Mouse (Mus musculus): ENCODE measurements at regions not wholly inside any gene's neighbourhood (a gene's known extent, or its start where the extent isn't known, plus 50 kb on each side); places are given as distances from the start of the nearest gene placed in this dataset.

DNA sequence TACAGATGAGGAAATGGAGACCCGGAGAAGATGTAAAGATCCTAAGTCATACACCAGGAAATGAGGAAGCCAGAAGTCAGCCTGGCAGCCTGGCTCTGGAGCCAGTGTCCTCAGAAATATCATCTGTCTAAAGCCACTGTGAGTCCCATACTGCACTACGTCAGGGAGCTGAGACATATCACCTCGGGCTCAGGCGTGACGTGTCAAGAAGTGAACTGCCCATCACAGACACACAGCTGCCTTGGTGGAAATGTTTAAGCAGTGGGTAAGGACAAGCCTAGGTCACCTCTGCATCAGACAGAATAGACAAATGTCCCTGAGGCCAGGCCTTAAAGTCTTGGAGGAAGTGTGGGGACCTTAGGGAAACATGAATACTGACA is 88.0 kb upstream of the Zmiz1 start:
- ATAC-seq (replicated peaks; ENCODE audit: low FRiP score, low TSS enrichment, low read depth): no peak
- 69% methylated on average over 5 of the region's 5 CpGs for WGBS
- peaks cover 8% of the 10 kb centered on the region; the same call in 1 of the 2 replicates for H3K4me1 ChIP-seq (replicated peaks; ENCODE audit: control insufficient read depth, insufficient read depth, low read length)
- H3K4me2 ChIP-seq (ENCODE audit: low read length): no peak overlapping the region
- no peaks in the 10 kb centered on the region for H3K9me3 ChIP-seq (ENCODE audit: control insufficient read depth, low read length)
- H3K4me3 ChIP-seq (ENCODE audit: low read depth, low read length): no peak overlapping the region
- no peak overlapping the region; the same call in 1 of the 2 replicates for H3K27ac ChIP-seq (ENCODE audit: low read depth)
- no peaks in the 10 kb centered on the region for H3K27me3 ChIP-seq (replicated peaks; ENCODE audit: control insufficient read depth, insufficient read depth, low read length)
- DNase-seq (ENCODE audit: low spot score): no peak
- no peak overlapping the region for H3K9ac ChIP-seq (ENCODE audit: low read length)
- no peaks in the 10 kb centered on the region for H3K36me3 ChIP-seq (ENCODE audit: control insufficient read depth, insufficient read depth, low read length)

DNA sequence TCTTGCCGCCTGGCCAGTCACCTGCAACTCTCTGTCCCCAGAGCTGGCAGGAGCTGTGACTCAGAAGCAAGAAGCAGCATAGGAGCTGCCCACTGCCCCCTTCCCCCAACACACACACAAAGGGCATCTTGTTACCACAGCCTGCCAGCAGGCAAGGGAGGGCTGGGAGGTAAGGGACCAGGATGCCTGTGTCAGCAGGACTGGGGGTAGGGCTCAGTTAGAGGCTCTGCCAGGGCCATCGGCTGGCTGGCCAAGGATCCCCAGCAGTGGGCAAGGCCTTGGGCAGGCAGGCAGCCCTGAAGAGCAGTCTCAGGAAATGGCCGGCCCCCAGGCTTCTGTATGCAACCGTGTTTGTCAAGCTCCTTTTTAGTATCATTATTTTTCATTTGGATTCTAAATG is 87.3 kb upstream of the Zmiz1 start:
- Histone ChIP-seq H3K36me3 (ENCODE audit: control insufficient read depth, insufficient read depth, low read length) (no peaks in the 10 kb centered on the region), H3K27ac (ENCODE audit: low read depth) (no peak overlapping the region), H3K4me3 (ENCODE audit: low read depth, low read length) (no peak overlapping the region), H3K9ac (ENCODE audit: low read length) (no peak overlapping the region), H3K27me3 (replicated peaks; ENCODE audit: control insufficient read depth, insufficient read depth, low read length) (no peaks in the 10 kb centered on the region), H3K9me3 (ENCODE audit: control insufficient read depth, low read length) (no peaks in the 10 kb centered on the region), H3K4me2 (ENCODE audit: low read length) (no peak overlapping the region), H3K4me1 (replicated peaks; ENCODE audit: control insufficient read depth, insufficient read depth, low read length) (peaks cover 8% of the 10 kb centered on the region; the same call in 1 of the 2 replicates)
- DNase-seq (ENCODE audit: low spot score) (no peak), ATAC-seq (replicated peaks; ENCODE audit: low FRiP score, low TSS enrichment, low read depth) (peak; percentile 44; the same call in 1 of the 2 replicates)
- WGBS: 68% methylated on average over 4 of the region's 4 CpGs

DNA sequence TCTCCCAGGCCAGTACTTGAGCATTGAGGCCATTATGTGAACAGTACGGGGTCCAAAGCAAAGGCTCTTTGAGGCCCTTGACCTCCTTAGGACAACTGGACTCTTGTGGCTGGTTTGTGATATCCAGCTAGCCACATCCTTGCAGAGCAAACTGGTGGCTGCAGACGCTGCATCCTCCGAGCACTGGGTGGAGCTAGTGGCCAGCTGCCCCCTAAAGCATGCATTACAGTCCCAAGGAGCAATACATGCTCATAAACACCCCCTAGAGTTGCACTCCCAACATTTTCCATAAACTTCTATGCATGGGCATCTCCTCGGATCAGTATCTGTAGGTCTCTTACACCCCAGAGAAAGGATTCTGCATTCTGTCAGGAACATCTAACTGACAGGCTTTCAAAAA is 86.4 kb upstream of the Zmiz1 start:
- no peak overlapping the region for H3K4me2 ChIP-seq (ENCODE audit: low read length)
- WGBS: 45% methylated on average over 4 of the region's 4 CpGs
- H3K9me3 ChIP-seq (ENCODE audit: control insufficient read depth, low read length): no peaks in the 10 kb centered on the region
- peaks cover 13% of the 10 kb centered on the region for H3K4me1 ChIP-seq (replicated peaks; ENCODE audit: control insufficient read depth, insufficient read depth, low read length)
- H3K9ac ChIP-seq (ENCODE audit: low read length): no peak overlapping the region
- H3K27me3 ChIP-seq (replicated peaks; ENCODE audit: control insufficient read depth, insufficient read depth, low read length): no peaks in the 10 kb centered on the region
- H3K4me3 ChIP-seq (ENCODE audit: low read depth, low read length): no peak overlapping the region
- ATAC-seq (replicated peaks; ENCODE audit: low FRiP score, low TSS enrichment, low read depth) (no peak), DNase-seq (ENCODE audit: low spot score) (no peak)
- no peak overlapping the region for H3K27ac ChIP-seq (ENCODE audit: low read depth)
- H3K36me3 ChIP-seq (ENCODE audit: control insufficient read depth, insufficient read depth, low read length): no peaks in the 10 kb centered on the region

DNA sequence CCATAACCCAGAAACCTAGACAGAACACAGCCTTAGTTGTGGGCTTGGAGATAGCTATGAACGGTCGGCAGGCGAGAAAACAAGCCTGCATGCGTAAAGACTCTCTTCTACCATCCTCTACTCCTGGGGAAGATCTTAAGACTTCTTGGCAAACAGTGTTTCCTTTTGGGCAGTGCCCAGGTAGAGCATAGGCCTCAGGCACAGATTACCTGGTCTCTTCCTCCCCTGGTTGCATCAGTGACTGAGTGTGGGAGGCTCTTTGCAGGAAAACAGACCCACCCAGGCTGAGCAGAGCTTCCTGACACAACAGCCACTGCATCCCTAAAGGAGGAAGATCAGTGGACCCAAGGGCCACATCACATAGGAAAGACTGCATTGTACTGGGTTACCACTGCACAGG is 85.8 kb upstream of the Zmiz1 start:
- no peaks in the 10 kb centered on the region for H3K27me3 ChIP-seq (replicated peaks; ENCODE audit: control insufficient read depth, insufficient read depth, low read length)
- H3K36me3 ChIP-seq (ENCODE audit: control insufficient read depth, insufficient read depth, low read length): no peaks in the 10 kb centered on the region
- ATAC-seq (replicated peaks; ENCODE audit: low FRiP score, low TSS enrichment, low read depth) (no peak), DNase-seq (ENCODE audit: low spot score) (no peak)
- H3K4me1 ChIP-seq (replicated peaks; ENCODE audit: control insufficient read depth, insufficient read depth, low read length): peaks cover 13% of the 10 kb centered on the region
- H3K9ac ChIP-seq (ENCODE audit: low read length): no peak overlapping the region
- no peak overlapping the region for H3K4me3 ChIP-seq (ENCODE audit: low read depth, low read length)
- WGBS: 86% methylated on average over 4 of the region's 4 CpGs
- H3K27ac ChIP-seq (ENCODE audit: low read depth): no peak overlapping the region
- no peak overlapping the region for H3K4me2 ChIP-seq (ENCODE audit: low read length)
- H3K9me3 ChIP-seq (ENCODE audit: control insufficient read depth, low read length): no peaks in the 10 kb centered on the region

DNA sequence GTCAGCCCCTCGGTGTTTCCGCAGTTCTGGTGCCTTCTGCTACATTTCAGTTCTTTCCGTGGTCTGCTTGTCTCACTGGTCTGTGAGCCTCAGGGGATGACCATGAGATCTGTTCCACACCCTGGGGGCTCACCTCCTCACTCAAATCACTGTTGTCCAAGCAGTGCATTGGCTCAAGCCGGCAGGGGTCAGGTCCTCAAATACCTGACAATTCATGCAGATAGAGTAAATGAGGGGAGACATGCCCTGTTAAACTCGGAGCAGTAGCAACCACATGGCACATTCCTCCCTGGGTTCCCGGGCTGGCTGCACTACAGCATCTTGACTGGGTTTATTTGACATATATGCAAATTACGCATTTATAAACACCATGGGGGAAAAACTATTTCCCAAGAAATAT is 84.0 kb upstream of the Zmiz1 start:
- WGBS: 71% methylated on average over 7 of the region's 7 CpGs
- Histone ChIP-seq H3K27ac (ENCODE audit: low read depth) (no peak overlapping the region), H3K36me3 (ENCODE audit: control insufficient read depth, insufficient read depth, low read length) (no peaks in the 10 kb centered on the region), H3K9me3 (ENCODE audit: control insufficient read depth, low read length) (no peaks in the 10 kb centered on the region), H3K4me2 (ENCODE audit: low read length) (no peak overlapping the region), H3K4me3 (ENCODE audit: low read depth, low read length) (no peak overlapping the region), H3K4me1 (replicated peaks; ENCODE audit: control insufficient read depth, insufficient read depth, low read length) (peaks cover 20% of the 10 kb centered on the region), H3K27me3 (replicated peaks; ENCODE audit: control insufficient read depth, insufficient read depth, low read length) (no peaks in the 10 kb centered on the region), H3K9ac (ENCODE audit: low read length) (no peak overlapping the region)
- no peak for ATAC-seq (replicated peaks; ENCODE audit: low FRiP score, low TSS enrichment, low read depth)
- no peak for DNase-seq (ENCODE audit: low spot score)

DNA sequence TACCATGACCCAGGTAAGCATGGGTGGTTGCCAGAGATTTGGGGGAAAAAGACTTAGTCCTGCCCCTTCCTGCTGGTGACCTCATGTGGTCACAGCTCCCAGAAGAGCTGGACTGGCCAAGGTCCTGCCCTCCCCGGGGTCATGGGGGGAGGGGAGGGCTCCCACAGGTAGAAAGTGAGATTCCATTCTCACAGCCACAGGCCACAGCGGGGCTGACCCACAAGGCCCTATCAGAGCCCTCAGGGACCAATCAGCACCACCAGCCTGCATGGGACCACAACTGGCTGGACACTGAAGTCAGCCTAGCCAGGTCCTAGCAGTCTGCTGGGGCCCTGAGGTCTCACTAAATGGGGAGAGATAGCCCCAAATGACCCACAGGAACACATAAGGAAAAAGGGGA is 81.9 kb upstream of the Zmiz1 start:
- Histone ChIP-seq H3K9me3 (ENCODE audit: control insufficient read depth, low read length) (no peaks in the 10 kb centered on the region), H3K27me3 (replicated peaks; ENCODE audit: control insufficient read depth, insufficient read depth, low read length) (no peaks in the 10 kb centered on the region), H3K27ac (ENCODE audit: low read depth) (peak overlapping the region; percentile 98), H3K4me2 (ENCODE audit: low read length) (peak overlapping the region; percentile 73), H3K9ac (ENCODE audit: low read length) (peak overlapping the region; percentile 62; the same call in 1 of the 2 replicates), H3K4me1 (replicated peaks; ENCODE audit: control insufficient read depth, insufficient read depth, low read length) (peaks cover 13% of the 10 kb centered on the region), H3K36me3 (ENCODE audit: control insufficient read depth, insufficient read depth, low read length) (no peaks in the 10 kb centered on the region), H3K4me3 (ENCODE audit: low read depth, low read length) (no peak overlapping the region)
- DNase-seq (ENCODE audit: low spot score) (no peak), ATAC-seq (replicated peaks; ENCODE audit: low FRiP score, low TSS enrichment, low read depth) (no peak)
- 62% methylated on average over 2 of the region's 2 CpGs for WGBS

DNA sequence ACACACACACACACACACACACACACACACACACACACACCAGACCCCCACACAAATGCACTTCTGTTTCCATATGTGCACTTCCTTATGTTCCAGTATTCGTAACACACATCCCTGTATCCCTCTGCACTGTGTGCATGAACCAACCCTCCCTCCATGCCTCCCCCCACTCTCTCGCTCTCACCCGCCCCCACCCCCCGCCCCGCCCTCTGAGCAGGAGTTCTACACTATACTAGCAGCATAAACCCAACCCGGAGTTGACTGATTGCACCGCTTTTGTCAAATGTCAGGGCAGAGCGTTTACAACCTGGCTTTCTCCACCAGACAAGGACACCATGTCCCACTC is 81.5 kb upstream of the Zmiz1 start:
- Histone ChIP-seq H3K9me3 (ENCODE audit: control insufficient read depth, low read length) (no peaks in the 10 kb centered on the region), H3K4me3 (ENCODE audit: low read depth, low read length) (peak overlapping the region; percentile 33), H3K4me1 (replicated peaks; ENCODE audit: control insufficient read depth, insufficient read depth, low read length) (peaks cover 13% of the 10 kb centered on the region), H3K27me3 (replicated peaks; ENCODE audit: control insufficient read depth, insufficient read depth, low read length) (no peaks in the 10 kb centered on the region), H3K4me2 (ENCODE audit: low read length) (peak overlapping the region; percentile 73), H3K36me3 (ENCODE audit: control insufficient read depth, insufficient read depth, low read length) (no peaks in the 10 kb centered on the region), H3K9ac (ENCODE audit: low read length) (peak overlapping the region; percentile 62), H3K27ac (ENCODE audit: low read depth) (peak overlapping the region; percentile 98)
- no peak for DNase-seq (ENCODE audit: low spot score)
- WGBS: 3% methylated on average over 8 of the region's 8 CpGs
- peak; percentile 77 for ATAC-seq (replicated peaks; ENCODE audit: low FRiP score, low TSS enrichment, low read depth)

DNA sequence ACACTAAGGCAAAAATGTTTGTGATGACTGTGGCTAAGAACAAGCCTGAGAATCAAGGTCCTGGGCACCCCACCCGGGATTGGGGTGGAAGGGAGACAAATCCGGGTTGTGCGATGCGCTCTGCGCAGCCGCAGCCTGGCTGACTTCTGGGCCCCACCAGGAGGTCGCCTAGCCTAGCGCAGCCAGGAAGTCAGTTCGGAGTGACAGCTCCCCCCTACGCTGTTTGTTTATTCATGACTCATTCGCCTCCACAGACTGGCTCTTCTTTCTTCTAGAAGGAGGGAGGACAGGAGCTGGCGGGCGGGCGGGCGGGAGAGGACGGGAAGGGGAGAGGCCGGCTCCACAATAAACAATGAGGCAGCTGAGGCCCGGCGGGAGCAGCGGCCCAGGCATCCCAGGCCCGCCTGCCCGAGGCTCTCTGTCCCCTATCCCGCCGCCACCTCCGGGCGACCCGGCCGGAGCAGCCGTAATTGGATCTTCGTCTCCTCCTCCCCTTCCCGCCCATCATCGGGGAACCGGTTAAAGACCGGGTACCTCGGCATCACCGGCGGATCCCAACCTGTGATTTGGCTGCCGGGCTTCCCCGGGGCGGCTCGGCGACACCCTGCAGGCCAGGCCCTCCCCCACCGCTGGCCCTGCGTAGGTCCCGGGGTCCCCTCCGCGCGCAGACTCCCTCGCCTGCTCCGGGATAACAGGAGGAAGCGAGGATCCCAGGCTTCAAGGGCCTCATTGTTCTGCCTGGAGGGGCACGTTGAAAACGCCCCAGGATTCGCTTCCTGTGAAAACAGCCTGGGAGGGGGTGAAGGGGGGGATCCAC is 80.9 kb upstream of the Zmiz1 start:
- Histone ChIP-seq H3K9me3 (ENCODE audit: control insufficient read depth, low read length) (no peaks in the 10 kb centered on the region), H3K36me3 (ENCODE audit: control insufficient read depth, insufficient read depth, low read length) (no peaks in the 10 kb centered on the region), H3K27ac (ENCODE audit: low read depth) (peak overlapping the region; percentile 98), H3K4me2 (ENCODE audit: low read length) (peak overlapping the region; percentile 73), H3K4me3 (ENCODE audit: low read depth, low read length) (peak overlapping the region; percentile 33), H3K27me3 (replicated peaks; ENCODE audit: control insufficient read depth, insufficient read depth, low read length) (no peaks in the 10 kb centered on the region), H3K9ac (ENCODE audit: low read length) (peak overlapping the region; percentile 62), H3K4me1 (replicated peaks; ENCODE audit: control insufficient read depth, insufficient read depth, low read length) (peaks cover 18% of the 10 kb centered on the region)
- ATAC-seq (replicated peaks; ENCODE audit: low FRiP score, low TSS enrichment, low read depth): peak; percentile 93
- DNase-seq (ENCODE audit: low spot score): peak; percentile 92
- 1% methylated on average over 53 of the region's 54 CpGs for WGBS

DNA sequence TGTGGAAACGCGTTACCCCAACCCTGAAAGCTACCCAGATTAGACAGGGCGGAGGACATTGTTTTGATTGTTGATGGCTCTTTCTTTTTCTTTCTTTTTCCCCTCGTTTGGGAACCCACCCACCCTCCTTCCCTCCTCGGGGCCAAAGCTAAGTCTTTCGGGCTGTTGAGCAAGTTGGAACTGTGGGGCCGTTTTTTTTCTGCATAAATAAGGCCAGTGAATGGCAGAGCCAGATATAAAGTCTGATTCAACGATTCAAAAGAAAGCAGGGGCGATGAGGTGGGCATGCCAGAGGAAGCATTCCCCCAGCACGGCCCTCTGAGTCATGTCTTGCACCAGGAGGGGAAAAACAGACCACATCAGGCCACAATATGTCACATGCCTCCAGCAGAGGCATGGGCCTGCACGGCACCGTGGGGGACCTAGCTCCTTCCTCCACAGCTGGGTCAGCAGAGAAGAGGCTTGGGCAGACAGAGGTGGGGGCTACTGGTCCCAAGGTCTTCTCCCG is 80.2 kb upstream of the Zmiz1 start:
- Histone ChIP-seq H3K36me3 (ENCODE audit: control insufficient read depth, insufficient read depth, low read length) (no peaks in the 10 kb centered on the region), H3K4me3 (ENCODE audit: low read depth, low read length) (peak overlapping the region; percentile 33), H3K4me1 (replicated peaks; ENCODE audit: control insufficient read depth, insufficient read depth, low read length) (peaks cover 23% of the 10 kb centered on the region), H3K9me3 (ENCODE audit: control insufficient read depth, low read length) (no peaks in the 10 kb centered on the region), H3K9ac (ENCODE audit: low read length) (peak overlapping the region; percentile 62), H3K4me2 (ENCODE audit: low read length) (peak overlapping the region; percentile 73), H3K27ac (ENCODE audit: low read depth) (peak overlapping the region; percentile 98), H3K27me3 (replicated peaks; ENCODE audit: control insufficient read depth, insufficient read depth, low read length) (no peaks in the 10 kb centered on the region)
- WGBS: 5% methylated on average over 13 of the region's 13 CpGs
- ATAC-seq (replicated peaks; ENCODE audit: low FRiP score, low TSS enrichment, low read depth): no peak
- DNase-seq (ENCODE audit: low spot score): no peak

Measured in intestine, embryonic 14.5 days (tissue).